Mouse (Mus musculus) spleen, adult 18-20 months (tissue): ENCODE results near the gene Rad51c.
"Not testable (repeated sequence)": the region's sequence is repeated elsewhere in the genome, so short reads cannot be mapped to it uniquely, and the experiment has no call there.

ENCODE experiments used
- DNase-seq, 2 experiments: peaks; one replicate each; pipeline ENCODE4 v3.0.0; 2022; ENCODE audit warnings: mixed read lengths in 2 of 2

Rad51c gene

GRCm38 (mm10) chr11:87404876-87405275 is at the start of gene Rad51c, which contains the start of gene Tex14:
Gene Rad51c, minus strand, starts transcription at chr11:87404954.
Gene Tex14, plus strand, starts transcription at chr11:87405065.
- peak in 1 of 2 experiments; percentile 34 for DNase-seq

GRCm38 (mm10) chr11:87454035-87454690 is 49.4 kb upstream of the Rad51c start:
- DNase-seq, result no peak

- no peak for DNase-seq
Measured at GRCm38 (mm10) chr11:87453216-87454034, 48.7 kb upstream of the Rad51c start.

GRCm38 (mm10) chr11:87452779-87453178 is 48.0 kb upstream of the Rad51c start:
- DNase-seq, result not testable (repeated sequence)

GRCm38 (mm10) chr11:87449847-87450246 is 45.1 kb upstream of the Rad51c start:
- DNase-seq, result not testable (repeated sequence)

- DNase-seq, result no peak
Measured at GRCm38 (mm10) chr11:87449200-87449547, 44.4 kb upstream of the Rad51c start.

- DNase-seq, result not testable (repeated sequence)
Measured at GRCm38 (mm10) chr11:87448476-87449199, 43.9 kb upstream of the Rad51c start.

GRCm38 (mm10) chr11:87448081-87448475 is 43.3 kb upstream of the Rad51c start:
- DNase-seq, result peak; percentile 87 to 93

GRCm38 (mm10) chr11:87447429-87447828 is 42.7 kb upstream of the Rad51c start:
- no peak for DNase-seq

GRCm38 (mm10) chr11:87446159-87446558 is 41.4 kb upstream of the Rad51c start:
- no peak for DNase-seq

GRCm38 (mm10) chr11:87445593-87445992 is 40.8 kb upstream of the Rad51c start:
- DNase-seq, result not testable (repeated sequence)

- no peak for DNase-seq
Measured at GRCm38 (mm10) chr11:87444735-87445428, 40.1 kb upstream of the Rad51c start.

- not testable (repeated sequence) for DNase-seq
Measured at GRCm38 (mm10) chr11:87444056-87444455, 39.3 kb upstream of the Rad51c start.

- no peak for DNase-seq
Measured at GRCm38 (mm10) chr11:87443373-87443883, 38.7 kb upstream of the Rad51c start.

- peak; percentile 77 to 78 for DNase-seq
Measured at GRCm38 (mm10) chr11:87442643-87443372, 38.1 kb upstream of the Rad51c start.

- no peak for DNase-seq
Measured at GRCm38 (mm10) chr11:87439796-87440420, 35.2 kb upstream of the Rad51c start.

GRCm38 (mm10) chr11:87436326-87437232 is 31.8 kb upstream of the Rad51c start:
- DNase-seq, result no peak

- not testable (repeated sequence) for DNase-seq
Measured at GRCm38 (mm10) chr11:87435107-87435506, 30.4 kb upstream of the Rad51c start.

- DNase-seq, result no peak
Measured at GRCm38 (mm10) chr11:87432933-87433669, 28.3 kb upstream of the Rad51c start.
